Mouse (Mus musculus) thymus, adult 2 months (tissue): ENCODE measurements around the gene Xntrpc. TPM values are rescaled to one million over a fixed set of nuclear protein-coding genes. Genes with fewer than 3 reads are reported as not detected.
"Not testable (repeated sequence)": the region's sequence is repeated elsewhere in the genome, so short reads cannot be mapped to it uniquely, and the experiment has no call there.

Source experiments
- DNase-seq: peaks from one replicate; pipeline ENCODE4 v3.0.0; 2021
- H3K27ac ChIP-seq: fragments of 200-500 bp; 2 replicates; pipeline ENCODE4 v1.5.1; 2012; ENCODE audit warnings: low read length, control low read depth; ENCODE audit not compliant: control insufficient read depth, insufficient read depth
- H3K27me3 ChIP-seq: fragments of 200-500 bp; 2 replicates; pipeline ENCODE4 v1.6.1; 2012; ENCODE audit warnings: mild to moderate bottlenecking, low read length, moderate library complexity, mixed read lengths; ENCODE audit not compliant: control insufficient read depth, insufficient read depth
- H3K36me3 ChIP-seq: fragments of 200-500 bp; 2 replicates; pipeline ENCODE4 v1.6.1; 2012; ENCODE audit warnings: mild to moderate bottlenecking, low read length, moderate library complexity; ENCODE audit not compliant: control insufficient read depth, insufficient read depth
- H3K4me1 ChIP-seq: fragments of 200-500 bp; replicated peaks from 2 replicates; pipeline ENCODE4 v1.6.1; 2012; ENCODE audit warnings: low read length; ENCODE audit not compliant: control insufficient read depth, insufficient read depth
- H3K4me3 ChIP-seq: fragments of 200-500 bp; 2 replicates; pipeline ENCODE4 v1.5.1; 2012; ENCODE audit warnings: mild to moderate bottlenecking, low read length, control low read depth, moderate library complexity; ENCODE audit not compliant: control insufficient read depth, insufficient read depth
- CTCF ChIP-seq: fragments of 200-500 bp; IDR thresholded peaks from 2 replicates; pipeline ENCODE4 v1.5.1; 2012; ENCODE audit warnings: mild to moderate bottlenecking, control low read depth, low read length, moderate library complexity, borderline replicate concordance; ENCODE audit not compliant: control insufficient read depth, poor library complexity, insufficient read depth; ENCODE audit errors: extremely low read depth
- POLR2A ChIP-seq: fragments of 200-500 bp; IDR thresholded peaks from 2 replicates; pipeline ENCODE4 v1.6.1; 2012; ENCODE audit warnings: mild to moderate bottlenecking, low read length, control low read depth, moderate library complexity; ENCODE audit not compliant: control insufficient read depth, poor library complexity, insufficient read depth; ENCODE audit errors: extremely low read depth
- WGBS: fragments of 180-500 bp; shearing (Covaris S2); methylation state at CpG from one replicate; pipeline ENCODE4 v1.1.7; 2018; 5-methylcytosine and 5-hydroxymethylcytosine counted together
- polyA plus RNA-seq: library from polyadenylated mRNA; depleted of rRNA; stranded (reverse); fragments of >200 nt; gene quantifications from 2 replicates; pipeline ENCODE4 v1.2.3, GENCODE M21; 2012; rRNA removed

The Xntrpc gene
- 11.9 and 12.1 TPM in 2 replicates for polyA plus RNA-seq

GRCm38 (mm10) chr7:102065046-102065891 is at the start of gene Xntrpc, which contains the start of the genes Rnf121 and Xndc1:
Xntrpc (plus strand) TSS chr7:102065713.
Rnf121 (minus strand) TSS chr7:102065469.
Xndc1 (plus strand) TSS chr7:102065511.
- no peaks in the 10 kb centered on the region for H3K36me3 ChIP-seq
- peak within 1 kb of the TSS; percentile 92 for H3K4me3 ChIP-seq
- peaks cover 4% of the 10 kb centered on the region for H3K4me1 ChIP-seq
- TF ChIP-seq POLR2A (peak; percentile 73), CTCF (no peak)
- peak within 1 kb of the TSS; percentile 53; the same call in 1 of the 2 replicates for H3K27ac ChIP-seq
- H3K27me3 ChIP-seq, result no peaks in the 10 kb centered on the region
- DNase-seq, result peak; percentile 92
- WGBS, result under 1% methylated on average over 56 of the region's 56 CpGs

GRCm38 (mm10) chr7:102016936-102017335 is 48.6 kb upstream of the Xntrpc start:
- no peaks in the 10 kb centered on the region for H3K4me1 ChIP-seq
- H3K27ac ChIP-seq, result peak overlapping the region; percentile 14; the same call in 1 of the 2 replicates
- H3K4me3 ChIP-seq, result no peak overlapping the region
- no peak for DNase-seq
- 74% methylated on average over 4 of the region's 4 CpGs for WGBS
- no peak for TF ChIP-seq CTCF
- no peaks in the 10 kb centered on the region for H3K27me3 ChIP-seq
- H3K36me3 ChIP-seq, result peaks cover 53% of the 10 kb centered on the region

GRCm38 (mm10) chr7:102017452-102017851 is 48.1 kb upstream of the Xntrpc start:
- Histone ChIP-seq H3K4me1 (no peaks in the 10 kb centered on the region), H3K36me3 (peaks cover 53% of the 10 kb centered on the region), H3K27ac (peak overlapping the region; percentile 14), H3K4me3 (0 out of 2 replicates have a peak overlapping the region, but pooled peaks have one; percentile 6), H3K27me3 (no peaks in the 10 kb centered on the region)
- no peak for DNase-seq
- 31% methylated on average over 5 of the region's 5 CpGs for WGBS
- TF ChIP-seq CTCF (no peak), POLR2A (no peak)

- Histone ChIP-seq H3K36me3 (peaks cover 47% of the 10 kb centered on the region), H3K4me1 (no peaks in the 10 kb centered on the region), H3K27ac (peak overlapping the region; percentile 4; the same call in 1 of the 2 replicates), H3K4me3 (no peak overlapping the region), H3K27me3 (no peaks in the 10 kb centered on the region)
- no peak for DNase-seq
- 85% methylated on average over 7 of the region's 7 CpGs for WGBS
- TF ChIP-seq CTCF (no peak), POLR2A (no peak)
These were observed 47.5 kb upstream of the Xntrpc start for GRCm38 (mm10) chr7:102018034-102018433.

GRCm38 (mm10) chr7:102018590-102018989 is 46.9 kb upstream of the Xntrpc start, which contains the start of gene Il18bp:
Il18bp (minus strand) TSS chr7:102018690.
- Histone ChIP-seq H3K27ac (peak within 1 kb of the TSS; percentile 4; the same call in 1 of the 2 replicates), H3K36me3 (peaks cover 41% of the 10 kb centered on the region), H3K4me3 (no peak within 1 kb of the TSS), H3K4me1 (no peaks in the 10 kb centered on the region), H3K27me3 (no peaks in the 10 kb centered on the region)
- DNase-seq, result no peak
- 95% methylated on average over 3 of the region's 3 CpGs for WGBS
- TF ChIP-seq POLR2A, result no peak
- TF ChIP-seq CTCF, result no peak

- TF ChIP-seq CTCF, result no peak
- no peak for TF ChIP-seq POLR2A
- DNase-seq, result no peak
- Histone ChIP-seq H3K27me3 (no peaks in the 10 kb centered on the region), H3K36me3 (peaks cover 37% of the 10 kb centered on the region), H3K4me1 (no peaks in the 10 kb centered on the region), H3K27ac (no peak overlapping the region; the same call in 1 of the 2 replicates), H3K4me3 (no peak overlapping the region)
- 72% methylated on average over 3 of the region's 3 CpGs for WGBS
These were observed 46.2 kb upstream of the Xntrpc start for GRCm38 (mm10) chr7:102019362-102019761.

GRCm38 (mm10) chr7:102020934-102021333 is 44.6 kb upstream of the Xntrpc start:
- not testable (repeated sequence) for H3K27me3 ChIP-seq, H3K4me3 ChIP-seq, H3K4me1 ChIP-seq, DNase-seq, H3K27ac ChIP-seq
- WGBS, result 100% methylated on average over 2 of the region's 2 CpGs
- peaks cover 27% of the 10 kb centered on the region for H3K36me3 ChIP-seq
